Mouse (Mus musculus) midbrain, postnatal 0 days (tissue): ENCODE measurements at regions not wholly inside any gene's neighbourhood (a gene's known extent, or its start where the extent isn't known, plus 50 kb on each side); places are given as distances from the start of the nearest gene placed in this dataset.
A peak's percentile ranks its signal among the peaks of the same experiment; 100 is the strongest.

ENCODE experiments used
- ATAC-seq: fragments of 200-750 bp; cut with Nextera tagmentation; 2 replicates; pipeline ENCODE4 v1.8.0; 2017; ENCODE audit warnings: moderate number of reproducible peaks, mild to moderate bottlenecking, moderate TSS enrichment, moderate library complexity; ENCODE audit not compliant: low FRiP score
- DNase-seq: peaks from one replicate; pipeline ENCODE4 v3.0.0-alpha.2; 2015; ENCODE audit warnings: low spot score
- H3K27ac ChIP-seq: fragments of 300-500 bp; sonication (generic); 2 replicates; pipeline ENCODE4 v1.5.1; 2014; ENCODE audit warnings: low read depth, mild to moderate bottlenecking, low read length, mixed read lengths
- H3K27me3 ChIP-seq: fragments of 300-500 bp; sonication (generic); 2 replicates; pipeline ENCODE4 v1.6.1; 2014; ENCODE audit warnings: low read length, control low read depth, mixed read lengths; ENCODE audit not compliant: insufficient read depth
- H3K36me3 ChIP-seq: fragments of 300-500 bp; sonication (generic); 2 replicates; pipeline ENCODE4 v1.6.1; 2014; ENCODE audit warnings: low read length, control low read depth, mixed read lengths; ENCODE audit not compliant: insufficient read depth
- H3K4me1 ChIP-seq: fragments of 300-500 bp; sonication (generic); 2 replicates; pipeline ENCODE4 v1.6.1; 2014; ENCODE audit warnings: mild to moderate bottlenecking, control low read depth, antibody characterized with exemption, low read length, mixed read lengths; ENCODE audit not compliant: insufficient read depth
- H3K4me2 ChIP-seq: fragments of 300-500 bp; sonication (generic); 2 replicates; pipeline ENCODE4 v1.6.1; 2014; ENCODE audit warnings: low read depth, mild to moderate bottlenecking, low read length, mixed read lengths; ENCODE audit not compliant: poor library complexity, severe bottlenecking
- H3K4me3 ChIP-seq: fragments of 300-500 bp; sonication (generic); 2 replicates; pipeline ENCODE4 v1.5.1; 2014; ENCODE audit warnings: low read depth, mild to moderate bottlenecking, low read length, moderate library complexity
- H3K9ac ChIP-seq: fragments of 300-500 bp; sonication (generic); replicated peaks from 2 replicates; pipeline ENCODE4 v1.6.1; 2014; ENCODE audit warnings: mild to moderate bottlenecking, low read length, moderate library complexity, mixed read lengths; ENCODE audit not compliant: poor library complexity, severe bottlenecking
- H3K9me3 ChIP-seq: fragments of 300-500 bp; sonication (generic); 2 replicates; pipeline ENCODE4 v1.6.1; 2016; ENCODE audit warnings: low read length, control low read depth
- CTCF ChIP-seq: IDR thresholded peaks from 2 replicates; pipeline ENCODE4 v1.5.1; 2016; ENCODE audit warnings: antibody characterized with exemption, mild to moderate bottlenecking
- WGBS: fragments of 180-500 bp; shearing (Covaris S2); extraction: QIAGEN DNeasy Blood & Tissue Kit; methylation state at CpG from one replicate; pipeline ENCODE4 v1.1.7; 2014; 5-methylcytosine and 5-hydroxymethylcytosine counted together

DNA sequence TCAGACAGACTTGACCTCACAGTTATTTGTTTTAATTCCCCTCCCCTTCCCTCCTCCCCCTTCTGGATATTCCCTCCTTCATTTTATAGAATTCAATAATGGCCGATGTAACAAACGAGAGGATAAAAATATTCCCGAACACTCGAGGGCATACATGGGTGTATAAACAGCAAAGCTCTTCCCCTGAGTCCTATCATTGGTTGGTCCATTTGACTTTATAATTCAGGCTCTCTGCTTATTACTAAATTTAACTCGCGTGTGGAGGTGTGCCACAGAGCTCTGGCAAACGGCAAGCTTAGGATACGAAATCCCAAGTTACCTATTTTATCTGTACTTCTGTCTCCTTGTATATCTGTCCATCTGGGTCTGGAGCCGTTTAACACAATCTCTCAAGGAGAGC, 82.1 kb upstream of the Zfp64 start:
- WGBS, result 34% methylated on average over 9 of the region's 9 CpGs
- H3K36me3 ChIP-seq, result no peaks in the 10 kb centered on the region
- no peak overlapping the region for H3K4me3 ChIP-seq
- no peaks in the 10 kb centered on the region for H3K4me1 ChIP-seq
- no peaks in the 10 kb centered on the region for H3K9me3 ChIP-seq
- ATAC-seq (no peak), DNase-seq (no peak)
- H3K4me2 ChIP-seq, result peak overlapping the region; percentile 15
- 0 out of 2 replicates have a peak overlapping the region, but pooled peaks have one; percentile 24 for H3K9ac ChIP-seq
- TF ChIP-seq CTCF, result no peak
- H3K27ac ChIP-seq, result peak overlapping the region; percentile 57; the same call in 1 of the 2 replicates
- no peaks in the 10 kb centered on the region for H3K27me3 ChIP-seq

GRCm38 (mm10) chr2:169035315-169035714, 79.9 kb upstream of the Zfp64 start:
- Histone ChIP-seq H3K4me1 (no peaks in the 10 kb centered on the region), H3K27me3 (no peaks in the 10 kb centered on the region), H3K4me3 (no peak overlapping the region), H3K36me3 (no peaks in the 10 kb centered on the region), H3K9ac (no peak overlapping the region), H3K27ac (no peak overlapping the region), H3K4me2 (no peak overlapping the region), H3K9me3 (no peaks in the 10 kb centered on the region)
- no peak for ATAC-seq
- 32% methylated on average over 3 of the region's 3 CpGs for WGBS
- peak; percentile 65 for TF ChIP-seq CTCF
- DNase-seq, result peak; percentile 22

GRCm38 (mm10) chr2:169033997-169034396, 78.6 kb upstream of the Zfp64 start:
- H3K27ac ChIP-seq, result no peak overlapping the region
- H3K9me3 ChIP-seq, result no peaks in the 10 kb centered on the region
- no peak overlapping the region for H3K4me2 ChIP-seq
- 62% methylated on average over 18 of the region's 18 CpGs for WGBS
- DNase-seq (no peak), ATAC-seq (no peak)
- TF ChIP-seq CTCF, result no peak
- no peak overlapping the region for H3K4me3 ChIP-seq
- H3K4me1 ChIP-seq, result no peaks in the 10 kb centered on the region
- no peaks in the 10 kb centered on the region for H3K27me3 ChIP-seq
- H3K9ac ChIP-seq, result no peak overlapping the region
- no peaks in the 10 kb centered on the region for H3K36me3 ChIP-seq

DNA sequence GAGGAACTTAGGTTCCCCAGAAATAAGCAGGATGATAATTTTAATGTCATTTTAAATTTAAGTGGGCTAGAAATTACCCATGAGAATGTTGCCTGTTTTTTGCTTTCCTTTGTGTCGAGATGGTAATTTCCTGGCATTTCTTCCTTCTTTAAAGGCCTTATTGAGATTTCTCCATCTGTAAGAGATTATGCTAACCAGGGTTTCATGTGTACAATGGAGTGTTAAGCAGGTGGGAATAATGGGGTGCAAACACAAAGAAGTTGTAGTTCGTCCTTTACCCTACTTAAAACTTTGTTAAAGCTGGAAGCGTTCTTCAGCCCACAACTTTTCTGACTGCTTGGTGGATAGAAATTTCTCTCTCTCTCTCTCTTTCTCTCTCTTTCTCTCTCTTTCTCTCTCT, 77.8 kb upstream of the Zfp64 start:
- DNase-seq (no peak), ATAC-seq (no peak)
- TF ChIP-seq CTCF, result no peak
- no peaks in the 10 kb centered on the region for H3K27me3 ChIP-seq
- no peaks in the 10 kb centered on the region for H3K36me3 ChIP-seq
- H3K4me2 ChIP-seq, result no peak overlapping the region
- 32% methylated on average over 3 of the region's 3 CpGs for WGBS
- H3K4me1 ChIP-seq, result no peaks in the 10 kb centered on the region
- H3K27ac ChIP-seq, result no peak overlapping the region
- H3K9ac ChIP-seq, result no peak overlapping the region
- H3K4me3 ChIP-seq, result no peak overlapping the region
- H3K9me3 ChIP-seq, result no peaks in the 10 kb centered on the region

DNA sequence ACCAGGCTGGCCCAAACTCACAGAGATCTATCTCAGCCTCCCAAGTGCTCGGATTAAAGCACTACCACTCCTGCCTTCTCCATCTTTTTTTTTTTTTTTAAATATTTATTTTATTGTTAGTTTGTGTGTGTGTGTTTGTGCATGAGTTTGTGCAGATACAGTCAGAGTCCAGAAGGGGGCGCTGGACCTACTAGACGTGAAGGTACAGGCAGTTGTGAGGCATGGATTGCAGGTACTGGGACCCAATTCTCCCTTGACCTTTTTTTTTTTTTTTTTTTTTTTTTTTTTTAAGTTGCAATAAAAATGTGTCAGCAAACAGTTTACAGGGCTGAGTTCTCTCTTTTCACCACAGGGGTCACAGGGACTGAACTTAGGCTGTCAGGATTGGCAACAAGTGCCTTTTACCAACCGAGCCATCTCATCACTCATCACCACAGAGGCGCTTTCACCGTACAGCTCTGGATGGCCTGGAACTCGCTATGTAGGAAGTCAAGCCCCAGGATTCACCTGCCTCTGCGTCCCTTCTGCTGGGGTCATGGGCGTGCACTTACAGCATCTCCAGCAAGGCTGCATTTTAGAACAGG, 73.2 kb upstream of the Zfp64 start:
- no peaks in the 10 kb centered on the region for H3K27me3 ChIP-seq
- no peak for TF ChIP-seq CTCF
- H3K4me3 ChIP-seq, result no peak overlapping the region
- H3K4me2 ChIP-seq, result no peak overlapping the region
- H3K9ac ChIP-seq, result no peak overlapping the region
- no peaks in the 10 kb centered on the region for H3K4me1 ChIP-seq
- ATAC-seq (no peak), DNase-seq (no peak)
- no peaks in the 10 kb centered on the region for H3K9me3 ChIP-seq
- no peaks in the 10 kb centered on the region for H3K36me3 ChIP-seq
- no peak overlapping the region for H3K27ac ChIP-seq
- WGBS, result 74% methylated on average over 9 of the region's 9 CpGs

GRCm38 (mm10) chr2:169019037-169019436, 63.6 kb upstream of the Zfp64 start:
- no peak for ATAC-seq
- H3K36me3 ChIP-seq, result no peaks in the 10 kb centered on the region
- no peak for TF ChIP-seq CTCF
- no peak overlapping the region for H3K27ac ChIP-seq
- H3K4me2 ChIP-seq, result no peak overlapping the region
- H3K4me3 ChIP-seq, result no peak overlapping the region
- no peaks in the 10 kb centered on the region for H3K4me1 ChIP-seq
- no peaks in the 10 kb centered on the region for H3K9me3 ChIP-seq
- WGBS, result 78% methylated on average over 3 of the region's 3 CpGs
- DNase-seq, result no peak
- H3K27me3 ChIP-seq, result no peaks in the 10 kb centered on the region
- H3K9ac ChIP-seq, result no peak overlapping the region
